Mouse (Mus musculus) heart, embryonic 14.5 days (tissue): ENCODE data around the gene Kcnh7. TPM values are rescaled to one million over a fixed set of nuclear protein-coding genes. Genes with fewer than 3 reads are reported as not detected.

ENCODE experiments used
- ATAC-seq: fragments of 200-750 bp; cut with Nextera tagmentation; 2 replicates; pipeline ENCODE4 v1.8.0; 2017; ENCODE audit warnings: low read depth, moderate TSS enrichment; ENCODE audit not compliant: insufficient number of reproducible peaks, insufficient read depth, low FRiP score
- H3K27ac ChIP-seq, 2 experiments: fragments of 200-500 bp in 1 of 2; fragments of 300-500 bp in 1 of 2; sonication (generic) in 1 of 2; replicated peaks in 1 of 2; 2 replicates each; pipeline ENCODE4 v1.5.1; 2012 to 2014; ENCODE audit warnings: low read depth in 2 of 2, low read length in 2 of 2, control low read depth in 1 of 2, mild to moderate bottlenecking in 1 of 2, mixed read lengths in 1 of 2; ENCODE audit not compliant: control insufficient read depth in 1 of 2, insufficient read depth in 1 of 2
- H3K27me3 ChIP-seq: fragments of 300-500 bp; sonication (generic); 2 replicates; pipeline ENCODE4 v1.6.1; 2014; ENCODE audit warnings: mild to moderate bottlenecking, low read length, control low read depth; ENCODE audit not compliant: control insufficient read depth, insufficient read depth
- H3K36me3 ChIP-seq: fragments of 300-500 bp; sonication (generic); 2 replicates; pipeline ENCODE4 v1.6.1; 2014; ENCODE audit warnings: mild to moderate bottlenecking, control low read depth, low read length, mixed read lengths; ENCODE audit not compliant: control insufficient read depth, insufficient read depth
- H3K4me1 ChIP-seq, 2 experiments: fragments of 200-500 bp in 1 of 2; fragments of 300-500 bp in 1 of 2; sonication (generic) in 1 of 2; 2 replicates each; pipeline ENCODE4 v1.6.1; 2012 to 2014; ENCODE audit warnings: low read length in 2 of 2, control low read depth in 1 of 2, mixed read lengths in 1 of 2; ENCODE audit not compliant: control insufficient read depth in 2 of 2, insufficient read depth in 2 of 2
- H3K4me2 ChIP-seq: fragments of 300-500 bp; sonication (generic); 2 replicates; pipeline ENCODE4 v1.6.1; 2014; ENCODE audit warnings: mild to moderate bottlenecking, low read length
- H3K4me3 ChIP-seq, 2 experiments: fragments of 200-500 bp in 1 of 2; fragments of 300-500 bp in 1 of 2; sonication (generic) in 1 of 2; 2 replicates each; pipeline ENCODE4 v1.5.1; 2012 to 2014; ENCODE audit warnings: low read length in 2 of 2, mild to moderate bottlenecking in 2 of 2, control low read depth in 1 of 2, low read depth in 1 of 2, moderate library complexity in 1 of 2; ENCODE audit not compliant: control insufficient read depth in 1 of 2, insufficient read depth in 1 of 2
- H3K9ac ChIP-seq: fragments of 300-500 bp; sonication (generic); 2 replicates; pipeline ENCODE4 v1.6.1; 2014; ENCODE audit warnings: mild to moderate bottlenecking, low read length
- H3K9me3 ChIP-seq: fragments of 300-500 bp; sonication (generic); 2 replicates; pipeline ENCODE4 v1.6.1; 2016; ENCODE audit warnings: low read length, control low read depth; ENCODE audit not compliant: control insufficient read depth
- WGBS: fragments of 180-500 bp; shearing (Covaris S2); extraction: QIAGEN DNeasy Blood & Tissue Kit; methylation state at CpG from one replicate; pipeline ENCODE4 v1.1.7; 2014; 5-methylcytosine and 5-hydroxymethylcytosine counted together
- polyA plus RNA-seq: library from polyadenylated mRNA; unstranded; fragments of >200 nt; fragmentation: Nextera tagmentation; extraction: Ambion mirVana; gene quantifications from 2 replicates; pipeline ENCODE4 v1.2.1, GENCODE M21; 2014

Kcnh7 gene
- polyA plus RNA-seq, 1 experiment from 2014 or later, result 5.8 TPM

DNA sequence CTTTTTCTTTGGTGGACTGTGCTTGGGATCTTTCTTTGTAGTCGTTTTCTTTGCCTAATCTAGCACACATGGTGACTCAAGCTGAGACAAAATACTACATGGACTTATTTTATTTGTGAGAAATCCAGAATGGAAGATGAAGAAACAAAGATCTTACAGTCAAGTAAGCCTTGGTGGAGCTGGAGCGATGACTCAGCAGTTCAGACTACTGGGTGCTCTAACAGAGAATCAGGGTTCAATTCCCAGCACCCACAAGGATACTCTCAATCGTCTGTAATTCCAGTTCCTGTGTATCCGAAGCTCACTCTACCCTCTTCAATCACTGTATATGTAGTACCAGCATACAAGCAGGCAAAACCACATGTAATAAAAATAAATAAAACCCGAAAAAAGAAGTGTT, 513.8 kb downstream of the Kcnh7 start:
- Histone ChIP-seq H3K9ac (no peak overlapping the region), H3K27ac (no peak overlapping the region), H3K36me3 (0 out of 2 replicates have a peak, but pooled peaks cover 4% of the 10 kb centered on the region), H3K4me3 (no peak overlapping the region), H3K27me3 (no peaks in the 10 kb centered on the region), H3K4me1 (0 out of 4 replicates have a peak, but pooled peaks cover 0 to 2% of the 10 kb centered on the region in 2 experiments), H3K4me2 (no peak overlapping the region), H3K9me3 (no peaks in the 10 kb centered on the region)
- WGBS, result 85% methylated on average over 5 of the region's 5 CpGs
- ATAC-seq, result no peak

DNA sequence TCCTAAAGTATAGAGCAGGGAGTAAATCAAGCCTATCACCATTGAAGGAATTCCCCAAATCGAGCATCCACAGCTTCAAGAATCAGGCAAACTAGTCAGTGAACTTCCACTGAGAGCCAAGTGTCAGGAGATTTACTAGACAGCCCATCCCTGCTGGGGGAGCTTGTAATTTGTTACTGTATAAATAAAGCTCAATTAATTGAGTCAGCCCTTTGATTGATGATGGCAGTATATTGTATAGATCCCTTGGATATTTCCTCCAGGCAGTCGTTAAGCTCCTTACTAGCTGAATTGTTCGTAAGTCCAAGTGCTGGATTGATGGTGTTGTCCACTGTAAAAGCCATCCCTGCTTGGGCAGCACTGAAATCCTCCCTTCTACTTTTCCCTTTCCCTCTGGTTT, 514.2 kb downstream of the Kcnh7 start:
- no peak for ATAC-seq
- Histone ChIP-seq H3K9me3 (no peaks in the 10 kb centered on the region), H3K27ac (no peak overlapping the region), H3K27me3 (no peaks in the 10 kb centered on the region), H3K36me3 (0 out of 2 replicates have a peak, but pooled peaks cover 4% of the 10 kb centered on the region), H3K4me1 (0 out of 4 replicates have a peak, but pooled peaks cover 0 to 2% of the 10 kb centered on the region in 2 experiments), H3K9ac (no peak overlapping the region), H3K4me3 (no peak overlapping the region), H3K4me2 (no peak overlapping the region)
- WGBS, result 86% methylated on average over 3 of the region's 3 CpGs

GRCm38 (mm10) chr2:62665536-62665935, 518.6 kb downstream of the Kcnh7 start:
- Histone ChIP-seq H3K4me1 (0 out of 4 replicates have a peak, but pooled peaks cover 0 to 2% of the 10 kb centered on the region in 2 experiments), H3K27ac (no peak overlapping the region), H3K36me3 (0 out of 2 replicates have a peak, but pooled peaks cover 4% of the 10 kb centered on the region), H3K27me3 (no peaks in the 10 kb centered on the region), H3K4me3 (no peak overlapping the region), H3K9me3 (no peaks in the 10 kb centered on the region), H3K4me2 (peak overlapping the region; percentile 81), H3K9ac (no peak overlapping the region)
- WGBS, result 45% methylated on average over 1 of the region's 1 CpGs
- no peak for ATAC-seq

DNA sequence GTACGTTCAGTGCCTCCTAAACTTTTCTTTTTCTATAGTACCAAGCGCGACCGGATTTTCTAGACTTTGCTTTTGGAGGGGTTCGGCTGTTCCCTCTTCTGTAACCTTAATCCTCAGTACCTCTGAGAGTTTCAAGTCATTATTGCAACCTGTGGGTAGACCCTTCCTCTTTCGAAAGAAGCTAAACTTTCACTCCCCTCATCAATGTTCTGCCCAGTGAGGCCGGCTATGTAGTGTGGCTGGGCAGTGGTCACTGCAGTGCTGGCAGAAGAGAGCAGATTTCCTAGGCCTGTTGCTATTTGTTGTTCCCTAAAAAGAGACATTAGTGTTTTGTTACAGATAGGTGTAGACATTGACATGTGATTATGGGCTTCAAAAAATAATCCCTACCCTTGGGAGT, 519.2 kb downstream of the Kcnh7 start:
- 56% methylated on average over 7 of the region's 7 CpGs for WGBS
- Histone ChIP-seq H3K27ac (0 out of 4 replicates have a peak overlapping the region, but pooled peaks of 1 of the 2 experiments have one; percentile 27), H3K9me3 (no peaks in the 10 kb centered on the region), H3K27me3 (no peaks in the 10 kb centered on the region), H3K4me3 (peak overlapping the region; percentile 31 to 68), H3K4me2 (peak overlapping the region; percentile 81), H3K9ac (peak overlapping the region; percentile 75), H3K4me1 (0 out of 4 replicates have a peak, but pooled peaks cover 0 to 2% of the 10 kb centered on the region in 2 experiments), H3K36me3 (no peaks in the 10 kb centered on the region)
- ATAC-seq, result no peak

DNA sequence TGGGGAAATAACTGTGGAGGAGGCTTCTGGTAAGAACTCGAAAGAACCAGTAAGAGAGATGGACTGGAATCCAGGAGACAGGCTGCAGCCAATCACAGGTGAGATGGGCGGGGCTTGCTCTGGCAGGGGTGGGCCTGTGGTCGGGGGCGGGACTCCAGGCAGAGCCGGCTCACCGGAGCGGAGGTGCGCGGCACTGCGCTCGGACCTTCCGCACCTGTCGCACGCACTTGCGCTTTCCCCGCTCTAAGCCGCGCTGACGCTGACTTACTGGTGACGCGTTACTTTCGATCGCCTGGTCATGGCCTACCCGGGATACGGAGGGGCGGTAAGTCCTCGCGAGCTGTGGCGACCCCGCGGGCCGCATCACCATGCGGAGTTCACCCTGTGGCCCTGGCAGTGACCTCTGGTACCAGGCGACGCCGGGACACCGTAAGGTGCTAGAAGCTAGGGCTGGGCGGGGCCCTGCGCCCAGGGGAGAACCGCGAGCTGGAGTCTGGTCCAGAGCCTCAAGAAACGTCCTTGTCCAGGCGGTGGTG, 519.9 kb downstream of the Kcnh7 start, which contains the start of gene Gca:
Gene Gca (plus strand): TSS at position 151 of the 536 bp plus-strand sequence.
- 0 out of 4 replicates have a peak within 1 kb of the TSS, but pooled peaks of 1 of the 2 experiments have one; percentile 27 for H3K27ac ChIP-seq

GRCm38 (mm10) chr2:62662560-62662959, 521.5 kb downstream of the Kcnh7 start:
- no peaks in the 10 kb centered on the region for H3K9me3 ChIP-seq
- WGBS, result 88% methylated on average over 3 of the region's 3 CpGs
- H3K4me2 ChIP-seq, result no peak overlapping the region
- H3K9ac ChIP-seq, result no peak overlapping the region
- H3K36me3 ChIP-seq, result no peaks in the 10 kb centered on the region
- no peak overlapping the region for H3K4me3 ChIP-seq
- H3K27me3 ChIP-seq, result no peaks in the 10 kb centered on the region
- H3K4me1 ChIP-seq, result 0 out of 4 replicates have a peak, but pooled peaks cover 0 to 2% of the 10 kb centered on the region in 2 experiments
- H3K27ac ChIP-seq, result no peak overlapping the region
- ATAC-seq, result no peak

More for the DNA sequence above, 519.9 kb downstream of the Kcnh7 start, which contains the start of gene Gca:
- under 1% methylated on average over 43 of the region's 43 CpGs for WGBS
- Histone ChIP-seq H3K36me3 (no peaks in the 10 kb centered on the region), H3K4me1 (0 out of 4 replicates have a peak, but pooled peaks cover 0 to 2% of the 10 kb centered on the region in 2 experiments), H3K27me3 (no peaks in the 10 kb centered on the region), H3K4me3 (peak within 1 kb of the TSS; percentile 68 to 93), H3K9ac (peak within 1 kb of the TSS; percentile 75), H3K4me2 (peak within 1 kb of the TSS; percentile 81), H3K9me3 (no peaks in the 10 kb centered on the region)
- ATAC-seq, result peak; percentile 90

DNA sequence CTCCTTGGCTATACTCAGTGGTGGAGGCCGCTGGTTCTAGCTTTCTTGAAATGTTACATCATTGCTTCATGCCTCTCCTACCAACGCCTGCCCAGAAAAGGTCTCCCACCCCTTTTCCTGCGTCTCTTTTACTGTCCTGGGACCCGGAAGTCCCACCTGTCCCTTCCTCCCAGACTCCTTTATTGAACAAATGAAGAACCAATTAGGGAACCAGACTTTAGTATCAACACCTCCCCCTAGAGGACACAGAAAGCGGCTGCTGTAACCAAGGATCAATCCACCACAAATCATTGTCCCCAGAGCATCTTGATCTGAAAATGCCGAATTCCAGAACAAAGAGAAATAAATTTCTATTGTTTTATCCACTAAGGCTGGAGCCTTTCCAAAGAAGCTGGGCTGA, 523.5 kb downstream of the Kcnh7 start:
- 0 out of 4 replicates have a peak, but pooled peaks cover 0 to 1% of the 10 kb centered on the region in 2 experiments for H3K4me1 ChIP-seq
- ATAC-seq, result no peak
- no peak overlapping the region for H3K27ac ChIP-seq
- no peaks in the 10 kb centered on the region for H3K36me3 ChIP-seq
- WGBS, result 58% methylated on average over 6 of the region's 6 CpGs
- no peak overlapping the region for H3K4me2 ChIP-seq
- H3K9me3 ChIP-seq, result no peaks in the 10 kb centered on the region
- no peaks in the 10 kb centered on the region for H3K27me3 ChIP-seq
- H3K4me3 ChIP-seq, result no peak overlapping the region
- no peak overlapping the region for H3K9ac ChIP-seq
